Mouse (Mus musculus): Measurements from ENCODE around the gene Bsn.

GRCm38 (mm10) chr9:108217406-108217805 is 27.2 kb upstream of the Bsn start:
- TF ChIP-seq POLR2A (IDR thresholded peaks at IDR 0.05; ENCODE audit: insufficient read depth, low read depth, low read length) (no peak), CTCF (IDR thresholded peaks at IDR 0.05; ENCODE audit: insufficient read depth, low read depth, low read length) (no peak)

Data from olfactory bulb, adult 2 months (tissue).